26 mouse cellular contexts compared by ENCODE assay signal in the genomic region with DNA sequence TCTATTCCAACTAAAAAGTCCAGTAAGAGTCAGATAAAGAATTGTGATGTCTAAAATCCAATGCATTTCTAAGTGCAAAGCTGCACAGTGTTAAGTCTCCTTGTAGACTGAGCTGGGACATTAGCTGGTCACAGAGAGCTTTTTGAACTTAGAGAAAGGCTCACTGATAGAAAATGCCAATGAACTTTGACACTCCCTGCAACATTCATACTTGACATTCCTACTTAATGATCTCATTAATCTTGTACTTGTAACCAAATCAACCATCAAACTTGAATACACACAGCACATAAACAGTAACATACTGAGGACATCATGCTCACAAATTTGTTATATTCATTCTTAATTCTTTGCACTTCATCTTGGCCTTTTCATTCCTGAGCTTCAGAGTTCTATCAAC. TPM values are rescaled to one million over a fixed set of nuclear protein-coding genes. Genes with fewer than 3 reads are reported as not detected.
A peak's percentile ranks its signal among the peaks of the same experiment; 100 is the strongest.
DNase-seq lines count a peak whose midpoint lies in the region; ATAC-seq and TF ChIP-seq lines count a peak whose summit lies in the region.
"Had no signal": no experiment of that assay in that cellular context is flagged by ENCODE, and none has a peak within 500 bp of the region (broad histone marks: within the 10 kb centered on the region; RNA-seq: fewer than 3 reads in every experiment).

No protein-coding gene starts in this region.

- peak overlapping the region; percentile 79 for H3K27ac ChIP-seq in heart, embryonic 16.5 days (ENCODE audit: low read length)
- no peak overlapping the region for H3K27ac ChIP-seq in kidney, postnatal 0 days
- H3K27ac ChIP-seq in kidney, embryonic 14.5 days (ENCODE audit: low read depth, low read length), result no peak overlapping the region
- H3K27ac ChIP-seq: embryonic facial prominence, embryonic 10.5 days; embryonic facial prominence, embryonic 15.5 days; hindbrain, embryonic 12.5 days; hindbrain, postnatal 0 days; stomach, embryonic 15.5 days had no signal

- H3K36me3 ChIP-seq in heart, embryonic 16.5 days (ENCODE audit: control insufficient read depth, insufficient read depth), result peaks cover 9% of the 10 kb centered on the region; the same call in 1 of the 2 replicates
- H3K36me3 ChIP-seq in kidney, postnatal 0 days (ENCODE audit: insufficient read depth, low read length), result peaks cover 5% of the 10 kb centered on the region; the same call in 1 of the 2 replicates
- H3K36me3 ChIP-seq in kidney, embryonic 14.5 days (ENCODE audit: control insufficient read depth, insufficient read depth, low read length), result peaks cover 16% of the 10 kb centered on the region; the same call in 1 of the 2 replicates
- H3K36me3 ChIP-seq: stomach, embryonic 15.5 days had no signal

- DNase-seq in heart, adult 8-10 months (ENCODE audit: low spot score), result no peak
- peak; percentile 61 for DNase-seq in kidney, postnatal 0 days (ENCODE audit: low spot score)
- peak; percentile 27 for DNase-seq in R1 (ENCODE audit: low read depth, low spot score)
- no peak for DNase-seq in B cell, adult 2 months
- DNase-seq: adrenal gland, adult 2 months; cerebellum, adult 2 months; cerebellum, postnatal 25 days; gastrocnemius, postnatal 14 days; kidney, adult 11 months; kidney, postnatal 10 days; liver; lung, postnatal 36 days; right cerebral cortex, postnatal 25 days had no signal

- TF ChIP-seq CTCF in kidney, postnatal 0 days (IDR thresholded peaks at IDR 0.05; ENCODE audit: low read depth), result no peak

- no peak overlapping the region for H3K9ac ChIP-seq in heart, embryonic 16.5 days (ENCODE audit: low read length)
- H3K9ac ChIP-seq in kidney, postnatal 0 days (ENCODE audit: low read depth, low read length), result no peak overlapping the region
- H3K9ac ChIP-seq in kidney, embryonic 14.5 days (ENCODE audit: low read depth, low read length), result no peak overlapping the region
- H3K9ac ChIP-seq: embryonic facial prominence, embryonic 15.5 days; heart, embryonic 12.5 days; hindbrain, embryonic 12.5 days; stomach, embryonic 15.5 days had no signal

- peaks cover 9% of the 10 kb centered on the region; the same call in 1 of the 2 replicates for H3K4me1 ChIP-seq in heart, embryonic 16.5 days (ENCODE audit: control insufficient read depth, insufficient read depth, low read length)
- no peaks in the 10 kb centered on the region for H3K4me1 ChIP-seq in kidney, postnatal 0 days (replicated peaks; ENCODE audit: insufficient read depth, low read length)
- H3K4me1 ChIP-seq in kidney, embryonic 14.5 days (ENCODE audit: control insufficient read depth, insufficient read depth, low read length), result no peaks in the 10 kb centered on the region
- H3K4me1 ChIP-seq: embryonic facial prominence, embryonic 10.5 days; embryonic facial prominence, embryonic 15.5 days; heart, embryonic 12.5 days; hindbrain, embryonic 12.5 days; stomach, embryonic 15.5 days had no signal

- ATAC-seq in heart, embryonic 16.5 days (replicated peaks; ENCODE audit: extremely low read depth, insufficient read depth, low FRiP score), result no peak
- 0 out of 2 replicates have a peak, but pooled peaks have one; percentile 49 for ATAC-seq in kidney, postnatal 0 days (replicated peaks; ENCODE audit: low FRiP score, low read depth)
- ATAC-seq in kidney, embryonic 14.5 days (ENCODE audit: low FRiP score, low TSS enrichment), result no peak
- ATAC-seq: activated CD4-positive, CD25-positive, alpha-beta regulatory T cell, adult 4 months; forebrain, embryonic 14.5 days; hindbrain, postnatal 0 days; midbrain, embryonic 16.5 days had no signal

- H3K9me3 ChIP-seq in heart, embryonic 16.5 days (replicated peaks; ENCODE audit: control insufficient read depth, low read length), result no peaks in the 10 kb centered on the region
- no peaks in the 10 kb centered on the region for H3K9me3 ChIP-seq in kidney, postnatal 0 days (replicated peaks; ENCODE audit: low read length)
- H3K9me3 ChIP-seq in kidney, embryonic 14.5 days (ENCODE audit: control insufficient read depth, low read length), result no peaks in the 10 kb centered on the region
- H3K9me3 ChIP-seq: embryonic facial prominence, embryonic 10.5 days; embryonic facial prominence, embryonic 15.5 days; G1E; heart, embryonic 12.5 days; hindbrain, embryonic 12.5 days; stomach, embryonic 15.5 days had no signal

- H3K27me3 ChIP-seq in heart, embryonic 16.5 days (ENCODE audit: control insufficient read depth, insufficient read depth, low read length), result no peaks in the 10 kb centered on the region
- H3K27me3 ChIP-seq in kidney, postnatal 0 days (ENCODE audit: insufficient read depth, low read length), result no peaks in the 10 kb centered on the region
- no peaks in the 10 kb centered on the region for H3K27me3 ChIP-seq in kidney, embryonic 14.5 days (ENCODE audit: control insufficient read depth, insufficient read depth, low read length)
- H3K27me3 ChIP-seq: embryonic facial prominence, embryonic 15.5 days; heart, embryonic 12.5 days; hindbrain, embryonic 12.5 days; stomach, embryonic 15.5 days had no signal

- H3K4me2 ChIP-seq in heart, embryonic 16.5 days (ENCODE audit: low read depth, low read length), result peak overlapping the region; percentile 42
- no peak overlapping the region for H3K4me2 ChIP-seq in kidney, postnatal 0 days (ENCODE audit: low read length)
- H3K4me2 ChIP-seq in kidney, embryonic 14.5 days (replicated peaks; ENCODE audit: low read depth, low read length), result no peak overlapping the region
- H3K4me2 ChIP-seq: embryonic facial prominence, embryonic 15.5 days; hindbrain, embryonic 12.5 days; midbrain, embryonic 11.5 days; stomach, embryonic 15.5 days had no signal

- H3K4me3 ChIP-seq in heart, embryonic 16.5 days (ENCODE audit: low read length), result 0 out of 2 replicates have a peak overlapping the region, but pooled peaks have one; percentile 2
- H3K4me3 ChIP-seq in kidney, postnatal 0 days (replicated peaks; ENCODE audit: low read depth, low read length), result no peak overlapping the region
- H3K4me3 ChIP-seq in kidney, embryonic 14.5 days (ENCODE audit: low read length), result no peak overlapping the region
- H3K4me3 ChIP-seq: embryonic facial prominence, embryonic 10.5 days; embryonic facial prominence, embryonic 15.5 days; heart, embryonic 12.5 days; hindbrain, embryonic 12.5 days; stomach, embryonic 15.5 days had no signal

RNA-seq across cellular contexts. Expression of gene Gin1, which starts 10.1 kb away (rescaled TPM):
- polyA plus RNA-seq in heart, embryonic 16.5 days (2015; fragmentation: Nextera tagmentation; extraction: Ambion mirVana), result 17.3 and 24.3 TPM in 2 replicates
- total RNA-seq in heart, adult 8-10 months (2022), result 1 to 10 TPM; 6.7 to 10.0 (median 7.6) TPM
- polyA plus RNA-seq in kidney, postnatal 0 days (2015; fragmentation: Nextera tagmentation; extraction: Ambion mirVana), result 18.6 and 19.8 TPM in 2 replicates
- 20.3 and 22.6 TPM in 2 replicates for polyA plus RNA-seq in kidney, embryonic 14.5 days (2014; fragmentation: Nextera tagmentation; extraction: Ambion mirVana)

RNA-seq across cellular contexts. Expression of gene Ppip5k2, which starts 10.4 kb away (rescaled TPM):
- 50.6 and 51.5 TPM in 2 replicates for polyA plus RNA-seq in heart, embryonic 16.5 days (2015; fragmentation: Nextera tagmentation; extraction: Ambion mirVana)
- 10 to 100 TPM; 61.7 to 95.3 (median 79.2) TPM for total RNA-seq in heart, adult 8-10 months (2022)
- 17.1 and 21.3 TPM in 2 replicates for polyA plus RNA-seq in kidney, postnatal 0 days (2015; fragmentation: Nextera tagmentation; extraction: Ambion mirVana)
- polyA plus RNA-seq in kidney, embryonic 14.5 days (2014; fragmentation: Nextera tagmentation; extraction: Ambion mirVana), result 28.4 and 48.5 TPM in 2 replicates

Comparison
In these comparisons a context has a peak if more than half of its experiments do, and no peak if none do; other contexts are left out.
1. DNase-seq: peak in kidney, postnatal 0 days (single experiment) and R1 (single experiment); none in heart, adult 8-10 months (single experiment) and B cell, adult 2 months (0 of 2).